Mouse (Mus musculus): ENCODE measurements around the gene Clasp1. TPM values are rescaled to one million over a fixed set of nuclear protein-coding genes. Genes with fewer than 3 reads are reported as not detected.

Gene Clasp1
- polyA plus RNA-seq, 1 experiment, result 55.3 TPM

GRCm38 (mm10) chr1:118505746-118506145 lies 116.9 kb downstream of the Clasp1 start:
- no peak overlapping the region for H3K4me3 ChIP-seq (ENCODE audit: insufficient read depth, low read length)
- H3K4me1 ChIP-seq (ENCODE audit: control insufficient read depth, insufficient read depth, low read length), result no peaks in the 10 kb centered on the region
- TF ChIP-seq CTCF (IDR thresholded peaks at IDR 0.05; ENCODE audit: extremely low read depth, insufficient read depth, low read length) (no peak), POLR2A (IDR thresholded peaks at IDR 0.05; ENCODE audit: extremely low read depth, insufficient read depth, low read length) (no peak)
- no peak overlapping the region for H3K27ac ChIP-seq (ENCODE audit: insufficient read depth, low read length)

- no peak overlapping the region for H3K4me3 ChIP-seq (ENCODE audit: insufficient read depth, low read length)
- no peak overlapping the region for H3K27ac ChIP-seq (ENCODE audit: insufficient read depth, low read length)
- no peak for TF ChIP-seq POLR2A (IDR thresholded peaks at IDR 0.05; ENCODE audit: extremely low read depth, insufficient read depth, low read length)
- no peak for TF ChIP-seq CTCF (IDR thresholded peaks at IDR 0.05; ENCODE audit: extremely low read depth, insufficient read depth, low read length)
- no peaks in the 10 kb centered on the region for H3K4me1 ChIP-seq (ENCODE audit: control insufficient read depth, insufficient read depth, low read length)
Observed at GRCm38 (mm10) chr1:118510996-118511395, 122.1 kb downstream of the Clasp1 start.

- H3K4me1 ChIP-seq (ENCODE audit: control insufficient read depth, insufficient read depth, low read length), result no peaks in the 10 kb centered on the region
- TF ChIP-seq POLR2A (IDR thresholded peaks at IDR 0.05; ENCODE audit: extremely low read depth, insufficient read depth, low read length) (no peak), CTCF (IDR thresholded peaks at IDR 0.05; ENCODE audit: extremely low read depth, insufficient read depth, low read length) (no peak)
- no peak overlapping the region for H3K4me3 ChIP-seq (ENCODE audit: insufficient read depth, low read length)
Observed at GRCm38 (mm10) chr1:118511738-118512530, 123.1 kb downstream of the Clasp1 start.

GRCm38 (mm10) chr1:118516256-118516655 lies 127.4 kb downstream of the Clasp1 start:
- no peak for TF ChIP-seq CTCF (IDR thresholded peaks at IDR 0.05; ENCODE audit: extremely low read depth, insufficient read depth, low read length)
- no peak for TF ChIP-seq POLR2A (IDR thresholded peaks at IDR 0.05; ENCODE audit: extremely low read depth, insufficient read depth, low read length)
- no peak overlapping the region for H3K4me3 ChIP-seq (ENCODE audit: insufficient read depth, low read length)
- no peak overlapping the region for H3K27ac ChIP-seq (ENCODE audit: insufficient read depth, low read length)
- no peaks in the 10 kb centered on the region for H3K4me1 ChIP-seq (ENCODE audit: control insufficient read depth, insufficient read depth, low read length)

More at GRCm38 (mm10) chr1:118511738-118512530, 123.1 kb downstream of the Clasp1 start:
- H3K27ac ChIP-seq (ENCODE audit: insufficient read depth, low read length), result no peak overlapping the region

- TF ChIP-seq POLR2A (IDR thresholded peaks at IDR 0.05; ENCODE audit: extremely low read depth, insufficient read depth, low read length) (no peak), CTCF (IDR thresholded peaks at IDR 0.05; ENCODE audit: extremely low read depth, insufficient read depth, low read length) (no peak)
- Histone ChIP-seq H3K4me1 (ENCODE audit: control insufficient read depth, insufficient read depth, low read length) (no peaks in the 10 kb centered on the region), H3K27ac (ENCODE audit: insufficient read depth, low read length) (no peak overlapping the region), H3K4me3 (ENCODE audit: insufficient read depth, low read length) (no peak overlapping the region)
Observed at GRCm38 (mm10) chr1:118523161-118523560, 134.3 kb downstream of the Clasp1 start.

- Histone ChIP-seq H3K4me3 (ENCODE audit: insufficient read depth, low read length) (no peak overlapping the region), H3K4me1 (ENCODE audit: control insufficient read depth, insufficient read depth, low read length) (no peaks in the 10 kb centered on the region), H3K27ac (ENCODE audit: insufficient read depth, low read length) (no peak overlapping the region)
- TF ChIP-seq POLR2A (IDR thresholded peaks at IDR 0.05; ENCODE audit: extremely low read depth, insufficient read depth, low read length), result no peak
Observed at GRCm38 (mm10) chr1:118525336-118525735, 136.5 kb downstream of the Clasp1 start.

GRCm38 (mm10) chr1:118529213-118529612 lies 140.4 kb downstream of the Clasp1 start:
- TF ChIP-seq CTCF (IDR thresholded peaks at IDR 0.05; ENCODE audit: extremely low read depth, insufficient read depth, low read length) (0 out of 2 replicates have a peak, but pooled peaks have one; percentile 3), POLR2A (IDR thresholded peaks at IDR 0.05; ENCODE audit: extremely low read depth, insufficient read depth, low read length) (no peak)
- no peak overlapping the region for H3K27ac ChIP-seq (ENCODE audit: insufficient read depth, low read length)
- H3K4me3 ChIP-seq (ENCODE audit: insufficient read depth, low read length), result no peak overlapping the region
- no peaks in the 10 kb centered on the region for H3K4me1 ChIP-seq (ENCODE audit: control insufficient read depth, insufficient read depth, low read length)

- TF ChIP-seq POLR2A (IDR thresholded peaks at IDR 0.05; ENCODE audit: extremely low read depth, insufficient read depth, low read length), result no peak
- no peak for TF ChIP-seq CTCF (IDR thresholded peaks at IDR 0.05; ENCODE audit: extremely low read depth, insufficient read depth, low read length)
- peaks cover 2% of the 10 kb centered on the region; the same call in 1 of the 2 replicates for H3K4me1 ChIP-seq (ENCODE audit: control insufficient read depth, insufficient read depth, low read length)
- no peak overlapping the region for H3K27ac ChIP-seq (ENCODE audit: insufficient read depth, low read length)
- no peak overlapping the region for H3K4me3 ChIP-seq (ENCODE audit: insufficient read depth, low read length)
Observed at GRCm38 (mm10) chr1:118531259-118531658, 142.4 kb downstream of the Clasp1 start.

- Histone ChIP-seq H3K4me3 (ENCODE audit: insufficient read depth, low read length) (no peak overlapping the region), H3K27ac (ENCODE audit: insufficient read depth, low read length) (no peak overlapping the region), H3K4me1 (ENCODE audit: control insufficient read depth, insufficient read depth, low read length) (peaks cover 2% of the 10 kb centered on the region; the same call in 1 of the 2 replicates)
- TF ChIP-seq CTCF (IDR thresholded peaks at IDR 0.05; ENCODE audit: extremely low read depth, insufficient read depth, low read length) (no peak), POLR2A (IDR thresholded peaks at IDR 0.05; ENCODE audit: extremely low read depth, insufficient read depth, low read length) (no peak)
Observed at GRCm38 (mm10) chr1:118536021-118536420, 147.2 kb downstream of the Clasp1 start.

GRCm38 (mm10) chr1:118539046-118539445 lies 150.2 kb downstream of the Clasp1 start:
- H3K4me3 ChIP-seq (ENCODE audit: insufficient read depth, low read length), result no peak overlapping the region
- no peak overlapping the region for H3K27ac ChIP-seq (ENCODE audit: insufficient read depth, low read length)
- TF ChIP-seq CTCF (IDR thresholded peaks at IDR 0.05; ENCODE audit: extremely low read depth, insufficient read depth, low read length), result no peak
- no peak for TF ChIP-seq POLR2A (IDR thresholded peaks at IDR 0.05; ENCODE audit: extremely low read depth, insufficient read depth, low read length)
- peaks cover 2% of the 10 kb centered on the region; the same call in 1 of the 2 replicates for H3K4me1 ChIP-seq (ENCODE audit: control insufficient read depth, insufficient read depth, low read length)

Data from cortical plate, adult 2 months (tissue).